Mouse (Mus musculus): ENCODE data around the gene Bckdk.
"Not testable (repeated sequence)": the region's sequence is repeated elsewhere in the genome, so short reads cannot be mapped to it uniquely, and the experiment has no call there.

Gene Bckdk

DNA sequence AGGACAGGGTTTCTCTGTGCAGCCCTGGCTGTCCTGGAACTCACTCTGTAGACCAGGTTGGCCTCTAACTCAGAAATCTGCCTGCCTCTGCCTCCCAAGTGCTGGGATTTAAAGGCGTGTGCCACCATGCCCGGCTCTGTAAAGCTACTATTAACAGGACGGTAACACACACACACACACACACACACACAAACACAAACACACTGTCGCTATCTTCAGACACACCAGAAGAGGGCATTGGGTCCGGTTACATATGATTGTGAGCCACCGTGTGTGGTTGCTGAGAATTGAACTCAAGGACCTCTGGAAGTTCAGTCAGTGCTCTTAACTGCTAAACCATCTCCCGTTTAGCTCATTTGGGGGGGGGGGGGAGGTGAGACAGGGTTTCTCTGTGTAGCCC, 8.0 kb upstream of the Bckdk start:
- DNase-seq (ENCODE audit: low spot score) = not testable (repeated sequence)

DNA sequence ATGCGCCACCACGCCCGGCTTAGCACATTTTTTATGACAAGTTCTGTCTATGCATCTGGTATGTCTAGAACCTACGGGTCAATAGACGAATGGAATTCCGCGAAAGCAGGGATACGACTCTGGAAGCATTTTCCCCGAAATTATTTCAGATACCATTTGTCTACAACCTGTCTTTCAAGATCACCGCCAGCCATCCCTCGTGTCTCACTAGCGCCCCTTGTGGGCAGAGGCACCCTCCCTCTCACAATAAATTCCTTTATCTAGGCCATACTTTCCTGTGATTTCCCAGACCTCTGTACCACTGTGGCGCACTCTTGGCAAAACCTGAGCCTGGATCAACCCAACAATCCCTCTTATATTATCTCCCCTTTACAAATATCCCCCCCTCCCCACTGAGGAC, 7.5 kb upstream of the Bckdk start:
- DNase-seq (ENCODE audit: low spot score) = peak; percentile 65

DNA sequence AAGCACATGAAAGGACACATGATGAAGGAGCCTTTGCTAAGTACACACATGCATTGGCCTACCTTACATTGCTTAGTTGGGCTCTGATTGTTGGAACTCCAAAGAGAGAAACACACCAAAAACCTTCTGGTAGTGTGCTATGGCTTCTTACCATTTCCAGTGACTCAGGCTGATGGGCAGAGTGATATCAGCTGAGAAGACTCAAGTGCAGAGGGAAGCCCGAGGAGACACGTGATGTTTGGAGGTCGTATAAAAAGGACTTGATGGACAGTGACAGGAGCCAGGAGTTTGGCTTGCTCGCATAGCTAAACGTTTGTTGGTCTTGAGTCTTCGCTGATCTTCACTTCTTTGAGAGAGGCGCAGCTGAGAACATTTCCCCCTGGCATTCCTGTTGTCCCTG, 6.3 kb upstream of the Bckdk start:
- no peak for DNase-seq (ENCODE audit: low spot score)

DNA sequence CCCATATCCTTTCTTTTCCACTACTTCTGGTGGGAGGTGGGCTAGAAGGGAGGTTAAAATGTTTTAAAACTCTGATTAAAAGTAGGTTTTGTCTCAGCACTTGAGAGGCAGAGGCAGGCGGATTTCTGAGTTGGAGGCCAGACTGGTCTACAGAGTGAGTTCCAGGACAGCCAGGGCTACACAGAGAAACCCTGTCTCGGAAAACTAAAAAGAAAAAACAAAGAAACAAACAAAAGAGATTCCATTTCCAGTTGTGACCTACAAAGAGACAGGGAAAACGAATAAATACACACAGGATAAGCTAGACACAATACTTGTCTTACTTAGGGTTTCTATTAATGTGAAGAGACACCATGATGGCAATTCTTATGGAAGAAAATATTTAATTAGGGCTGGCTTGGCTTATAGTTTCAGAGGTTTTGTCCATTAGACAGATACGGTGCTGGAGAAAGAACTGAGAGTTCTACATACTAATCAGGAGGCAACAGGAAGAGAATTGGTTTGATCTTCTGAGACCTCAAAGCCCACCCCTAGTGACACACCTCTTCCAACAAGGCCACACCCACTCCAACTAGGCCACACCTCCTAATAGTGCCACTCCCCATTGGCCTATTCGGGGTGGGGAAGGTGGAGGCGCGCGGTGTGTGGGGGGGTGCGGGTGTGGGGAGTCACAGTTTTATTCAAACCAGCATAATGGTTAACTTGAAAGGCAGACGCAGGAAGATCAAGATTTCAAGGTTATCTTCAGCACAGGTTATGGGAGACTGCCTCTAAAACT, 5.5 kb upstream of the Bckdk start:
- DNase-seq (ENCODE audit: low spot score) = peak; percentile 72

DNA sequence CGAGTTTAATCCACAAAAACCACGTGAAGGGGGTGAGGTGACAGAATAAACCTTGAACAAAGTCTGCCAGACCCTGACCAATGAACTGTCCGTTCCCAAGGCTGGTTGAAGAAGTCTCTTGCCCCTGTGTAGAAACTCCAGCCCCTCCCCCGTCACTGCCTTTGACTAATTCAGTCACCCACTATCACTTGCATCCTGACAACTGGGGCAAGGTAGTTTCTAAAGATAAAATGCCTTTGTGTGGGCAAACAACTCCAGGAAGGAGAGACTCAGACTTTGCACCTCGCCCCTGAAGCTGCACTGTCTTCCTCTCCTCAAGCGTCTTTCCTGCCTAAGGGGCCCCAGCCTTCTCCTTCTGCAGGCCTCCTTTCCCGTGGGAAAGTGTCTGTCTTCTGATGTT, 3.9 kb upstream of the Bckdk start:
- DNase-seq (ENCODE audit: low spot score) = no peak

DNA sequence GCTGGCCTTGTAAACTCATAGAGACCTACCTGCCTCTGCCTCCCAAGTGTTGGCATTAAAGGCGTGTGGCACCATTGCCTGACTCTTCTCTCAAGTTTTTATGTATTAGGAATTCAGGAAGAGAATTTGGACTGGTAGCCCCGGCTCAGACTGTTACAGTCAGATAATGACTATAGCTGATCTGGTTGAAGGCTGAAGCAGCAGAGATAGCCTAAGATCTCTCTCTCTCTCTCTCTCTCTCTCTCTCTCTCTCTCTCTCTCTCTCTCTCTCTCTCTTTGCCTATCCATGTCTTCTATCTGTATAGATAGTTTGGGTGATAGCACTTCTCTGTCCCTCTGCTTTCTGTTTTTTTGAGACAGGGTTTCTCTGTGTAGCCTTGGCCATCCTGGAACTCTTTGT, 2.1 kb upstream of the Bckdk start:
- DNase-seq (ENCODE audit: low spot score) = no peak

DNA sequence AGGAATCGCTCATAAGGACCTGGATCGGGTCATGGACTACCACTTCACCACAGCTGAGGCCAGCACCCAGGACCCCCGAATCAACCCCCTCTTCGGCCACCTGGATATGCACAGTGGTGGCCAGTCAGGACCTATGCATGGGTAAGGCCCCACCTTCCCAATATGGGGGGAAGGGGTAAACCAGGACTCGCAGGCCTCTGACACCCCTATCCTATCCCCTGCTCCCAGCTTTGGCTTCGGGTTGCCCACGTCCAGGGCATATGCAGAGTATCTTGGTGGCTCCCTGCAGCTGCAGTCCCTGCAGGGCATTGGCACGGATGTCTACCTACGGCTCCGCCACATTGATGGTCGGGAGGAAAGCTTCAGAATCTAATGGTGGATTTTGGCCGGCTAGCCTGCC, 4.1 kb downstream of the Bckdk start:
- no peak for DNase-seq (ENCODE audit: low spot score)

DNA sequence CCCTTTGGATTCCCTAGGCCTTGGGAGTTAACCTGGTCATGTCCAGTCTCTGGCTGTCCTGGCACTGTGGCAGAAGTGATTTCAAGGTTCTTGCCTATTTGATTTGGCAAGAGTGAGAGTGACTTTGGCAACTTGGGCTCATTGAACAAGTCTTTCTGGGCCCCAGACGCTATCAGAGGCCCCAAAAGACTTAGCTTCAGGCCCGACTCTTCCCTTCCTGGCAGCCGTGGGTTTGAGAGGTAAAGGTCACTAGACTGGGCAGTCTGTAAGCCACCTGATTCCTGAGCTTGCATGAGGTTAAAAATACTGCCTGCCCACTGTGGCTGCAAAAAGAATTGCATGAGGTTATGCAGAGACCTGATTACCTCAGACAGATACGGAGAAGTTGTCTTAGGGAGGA, 4.8 kb downstream of the Bckdk start:
- no peak for DNase-seq (ENCODE audit: low spot score)

DNA sequence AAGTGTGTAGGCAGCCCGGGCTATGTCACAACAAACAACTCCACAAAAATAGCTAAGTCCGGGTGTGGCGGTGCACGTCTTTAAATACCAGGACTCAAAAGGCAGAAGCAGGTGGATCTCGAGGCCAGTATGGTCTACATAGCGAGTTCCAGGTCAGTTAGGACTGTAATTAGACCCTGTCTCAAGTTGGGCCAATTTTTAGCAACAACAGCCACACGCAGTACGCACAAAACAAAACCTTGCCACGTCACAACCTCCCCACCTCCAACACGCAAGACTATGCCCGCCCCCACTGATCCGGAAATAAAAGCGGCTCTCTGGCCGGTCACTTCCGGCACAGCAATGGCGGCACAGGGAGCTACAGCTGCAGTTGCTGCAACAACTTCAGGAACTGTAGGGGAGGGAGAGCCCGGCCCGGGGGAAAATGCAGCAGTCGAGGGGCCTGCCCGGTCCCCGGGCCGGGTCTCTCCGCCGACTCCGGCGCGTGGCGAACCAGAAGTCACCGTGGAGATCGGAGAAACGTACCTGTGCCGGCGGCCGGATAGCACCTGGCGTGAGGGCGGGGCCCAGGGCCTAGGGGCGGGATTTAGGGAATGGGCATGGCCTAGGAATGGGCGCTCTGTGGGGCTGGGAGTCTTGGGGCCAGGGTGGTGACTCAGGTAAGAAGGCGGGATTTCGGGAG, 8.4 kb downstream of the Bckdk start, which contains the start of gene Kat8:
TSS of gene Kat8 (plus strand) at position 327 of the 682 bp plus-strand sequence.
- DNase-seq (ENCODE audit: low spot score) = peak; percentile 87

DNA sequence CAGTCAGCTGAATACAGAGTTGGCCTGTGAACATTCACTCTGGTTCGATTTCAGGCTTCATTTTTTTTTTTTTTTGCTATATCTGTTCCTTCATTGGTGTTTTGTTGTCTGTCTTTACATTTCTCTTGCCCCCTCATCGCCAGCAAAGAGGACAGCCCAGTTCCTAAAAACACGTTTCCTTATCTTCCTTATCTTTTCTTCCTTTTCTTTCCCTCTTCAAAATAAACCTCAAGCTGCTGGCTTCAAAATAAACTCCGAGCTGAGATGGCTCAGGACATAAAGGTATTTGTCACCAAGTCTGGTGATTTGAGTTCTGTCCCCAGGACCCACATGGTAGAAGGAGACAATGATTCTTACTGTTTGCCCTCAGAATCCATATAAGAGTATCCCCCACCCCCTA, 9.1 kb downstream of the Bckdk start:
- no peak for DNase-seq (ENCODE audit: low spot score)

DNA sequence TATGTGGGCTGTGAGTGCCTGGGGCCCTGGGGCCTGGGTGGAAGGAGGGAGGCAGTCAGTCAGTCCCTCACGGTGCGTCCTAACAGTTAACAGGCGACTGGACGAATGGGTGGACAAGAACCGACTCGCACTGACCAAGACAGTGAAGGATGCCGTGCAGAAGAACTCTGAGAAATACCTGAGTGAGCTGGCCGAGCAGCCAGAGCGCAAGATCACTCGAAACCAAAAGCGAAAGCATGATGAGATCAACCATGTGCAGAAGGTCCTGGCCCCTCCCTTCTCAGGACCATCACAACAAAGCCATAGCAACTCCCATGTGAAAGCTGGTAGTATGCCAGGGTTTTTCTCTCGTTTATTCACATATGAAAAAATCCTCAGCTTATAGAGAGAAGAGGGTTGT, 11.4 kb downstream of the Bckdk start:
- no peak for DNase-seq (ENCODE audit: low spot score)

DNA sequence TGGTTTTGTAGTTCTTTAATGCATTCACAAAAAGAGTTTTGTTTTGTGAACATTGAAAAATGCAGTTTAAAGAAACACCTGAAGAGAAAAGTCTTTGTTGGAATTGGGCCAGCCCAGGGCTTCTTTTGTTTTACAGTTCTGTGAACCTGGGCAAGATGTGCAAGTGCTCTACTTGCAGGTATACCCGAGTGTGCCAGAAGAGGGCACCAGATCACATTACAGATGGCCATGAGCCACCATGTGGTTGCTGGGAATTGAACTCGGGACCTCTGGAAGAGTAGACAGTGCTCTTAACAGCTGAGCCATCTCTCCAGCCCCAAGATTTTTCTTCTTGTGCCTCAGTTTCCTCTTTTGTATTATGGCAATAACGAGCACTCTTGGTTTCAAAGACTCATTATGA, 14.3 kb downstream of the Bckdk start:
- DNase-seq (ENCODE audit: low spot score) = peak; percentile 65

DNA sequence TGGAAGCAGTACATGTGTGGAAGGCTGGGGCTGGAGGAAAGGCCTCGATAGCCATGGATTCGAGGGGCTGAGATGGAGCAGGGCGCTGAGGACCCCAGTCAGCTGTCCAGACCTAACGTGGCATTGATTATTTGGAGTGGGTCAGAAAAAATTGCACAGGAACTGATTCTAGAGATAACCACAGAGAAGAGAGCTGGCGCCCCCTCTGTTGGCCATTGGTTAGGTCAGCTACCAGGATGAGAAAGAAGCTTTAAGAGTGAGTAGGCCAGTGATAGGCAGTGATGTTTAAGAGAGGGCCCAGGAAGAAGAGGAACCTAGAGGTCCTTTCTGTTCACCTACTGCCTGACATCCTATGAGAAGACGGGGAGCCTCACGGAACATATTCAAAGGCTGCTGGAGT, 15.4 kb downstream of the Bckdk start:
- DNase-seq (ENCODE audit: low spot score) = no peak

DNA sequence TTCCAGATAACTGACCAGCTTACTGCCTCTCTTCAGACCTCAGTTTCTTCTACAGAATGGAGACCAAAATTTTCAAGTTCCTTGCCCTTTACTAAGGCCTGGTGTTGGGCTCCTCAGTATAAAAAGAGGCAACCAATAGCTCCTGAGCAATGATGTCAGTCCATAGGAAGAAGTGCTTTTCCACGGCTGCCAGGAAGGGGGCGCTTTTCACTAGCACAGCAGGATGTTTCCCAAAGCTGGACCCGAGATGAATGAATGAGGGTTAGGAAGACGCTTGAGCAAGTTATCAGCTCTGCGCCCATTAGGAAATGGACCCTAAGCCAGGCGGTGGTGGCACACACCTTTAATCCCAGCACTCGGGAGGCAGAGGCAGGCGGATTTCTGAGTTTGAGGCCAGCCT, 17.6 kb downstream of the Bckdk start:
- DNase-seq (ENCODE audit: low spot score) = no peak

DNA sequence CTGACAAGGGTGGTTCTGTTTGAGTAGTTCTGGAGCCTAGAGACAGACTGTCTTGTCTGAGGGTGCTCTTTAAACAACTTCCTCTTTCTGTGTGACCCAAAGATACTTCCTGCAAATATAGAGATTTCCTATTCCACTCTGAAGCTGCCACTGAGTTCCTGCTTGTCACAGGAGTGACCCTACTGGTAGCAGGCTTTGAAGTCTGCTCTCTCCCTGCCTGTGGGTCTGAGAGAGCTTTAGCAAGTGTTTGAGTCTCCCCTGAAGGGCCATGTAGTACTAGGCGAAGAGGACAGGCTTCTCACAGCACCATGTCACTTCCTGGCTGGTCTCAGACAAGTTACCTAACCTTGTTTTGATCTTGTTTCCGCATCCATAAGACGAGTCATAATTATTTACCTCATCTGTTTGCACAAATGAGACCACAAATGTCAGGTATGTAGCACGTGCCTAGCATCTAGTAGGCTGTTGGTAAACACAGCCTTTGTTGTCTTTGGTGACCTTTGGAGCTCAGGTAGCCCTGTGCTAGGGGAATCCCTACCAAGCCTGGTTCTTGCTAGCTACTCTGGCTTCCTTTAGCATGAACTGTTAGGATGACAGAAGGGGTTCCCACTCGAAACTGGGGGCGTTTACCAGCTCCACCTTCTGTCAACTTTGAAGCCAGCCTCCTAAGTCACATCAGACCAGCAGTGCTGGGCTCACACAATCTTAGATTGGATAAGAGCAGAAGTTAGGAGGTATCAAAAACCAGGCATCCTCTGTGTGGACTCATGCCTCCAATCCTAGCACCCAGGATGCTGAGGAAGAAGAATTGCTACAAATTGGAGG, 18.8 kb downstream of the Bckdk start:
- peak; percentile 52 for DNase-seq (ENCODE audit: low spot score)

DNA sequence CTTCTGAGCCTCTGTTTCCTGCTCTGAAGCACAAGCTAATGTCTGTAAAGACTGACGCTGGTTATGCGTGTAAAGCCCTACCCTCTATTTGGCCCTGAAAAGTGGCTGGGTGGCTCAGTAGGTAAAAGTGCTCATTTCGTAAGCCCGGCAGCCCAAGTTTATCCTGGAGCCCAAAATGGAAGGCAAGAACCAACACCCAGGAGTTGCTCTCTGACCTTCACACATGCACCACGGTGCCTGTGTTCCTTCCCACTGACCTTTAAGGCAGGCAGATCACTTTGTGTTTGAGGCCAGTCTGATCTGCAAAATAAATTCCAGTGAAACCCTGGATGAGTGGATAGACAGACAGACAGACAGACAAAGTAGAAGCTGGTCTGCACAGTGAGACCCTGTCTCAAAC, 19.8 kb downstream of the Bckdk start:
- DNase-seq (ENCODE audit: low spot score) = no peak

DNA sequence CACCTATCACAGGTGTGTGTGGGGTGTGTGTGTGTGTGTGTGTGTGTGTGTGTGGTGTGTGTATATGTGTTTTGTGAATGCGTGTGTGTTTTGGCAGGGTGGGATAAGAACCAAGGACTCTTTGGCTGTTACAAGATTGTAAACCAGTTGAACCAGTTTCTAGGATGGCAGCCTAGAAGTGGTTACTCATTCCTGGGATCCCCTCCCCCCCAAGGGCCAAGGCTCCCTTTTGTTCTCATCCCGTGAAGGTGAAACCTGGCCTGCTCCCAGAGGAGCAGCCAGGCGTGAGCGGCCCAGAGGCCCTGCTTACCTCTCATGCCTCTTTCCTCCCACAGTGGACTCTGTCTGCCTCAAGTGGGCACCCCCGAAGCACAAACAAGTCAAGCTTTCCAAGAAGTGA, 21.4 kb downstream of the Bckdk start:
- DNase-seq (ENCODE audit: low spot score) = no peak

DNA sequence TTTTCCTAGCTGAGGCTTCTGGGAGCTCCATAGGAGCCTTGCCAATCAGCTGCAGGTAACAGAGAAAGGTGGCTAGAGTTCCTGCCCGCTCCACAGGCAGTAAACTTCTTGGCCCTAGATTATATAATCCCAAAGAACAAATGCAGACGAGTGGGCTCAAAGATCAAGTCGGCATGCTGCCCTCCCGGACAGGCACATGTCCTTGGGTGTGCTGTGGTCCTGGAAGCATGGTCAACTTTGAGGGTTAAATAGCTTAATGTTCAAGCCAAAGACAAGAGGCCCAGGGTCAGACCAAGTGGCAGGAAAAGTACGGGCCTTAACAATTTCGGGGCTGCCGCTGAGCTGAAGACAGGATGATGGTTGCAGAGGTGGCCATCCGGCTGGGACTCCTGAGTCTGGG, 22.2 kb downstream of the Bckdk start:
- no peak for DNase-seq (ENCODE audit: low spot score)

DNA sequence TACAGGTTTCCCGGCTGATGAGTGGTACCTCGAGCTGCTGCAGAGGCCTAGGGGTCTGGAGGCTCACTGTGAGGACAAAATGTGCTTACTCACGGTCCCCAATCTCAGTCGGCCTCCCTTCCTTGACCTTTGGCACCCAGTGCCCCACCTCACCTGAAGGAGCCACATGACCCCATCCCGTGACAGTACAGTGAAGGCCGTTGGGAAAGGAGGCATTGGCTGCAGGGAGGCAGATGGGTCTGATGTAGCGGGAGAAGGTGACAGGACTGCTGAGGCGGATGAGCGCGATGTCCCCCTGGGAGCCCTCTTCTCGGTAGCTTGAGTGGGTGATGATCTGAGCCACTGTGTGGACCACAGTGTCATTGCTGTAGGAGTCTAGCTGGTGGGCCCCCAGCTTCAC, 23.0 kb downstream of the Bckdk start:
- DNase-seq (ENCODE audit: low spot score) = no peak

DNA sequence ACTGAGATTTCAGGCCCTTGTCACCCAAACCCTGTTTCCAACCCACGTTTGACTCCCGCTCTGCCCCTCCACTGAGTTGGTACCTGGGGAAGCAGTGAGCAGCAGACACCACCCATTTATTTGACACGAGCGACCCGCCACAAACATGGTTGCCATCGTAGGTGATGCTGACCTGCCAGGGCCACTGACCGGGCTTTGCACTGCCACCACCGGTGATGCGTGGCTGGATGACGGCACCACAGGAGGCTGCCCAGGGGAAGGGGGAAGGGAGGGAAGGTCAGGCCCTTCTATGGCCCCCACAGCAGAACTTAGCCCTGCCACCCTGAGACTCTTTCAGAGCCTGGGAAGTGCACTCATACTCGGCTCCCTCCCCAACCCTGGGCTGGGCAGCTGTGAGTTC, 23.8 kb downstream of the Bckdk start:
- DNase-seq (ENCODE audit: low spot score) = no peak

DNA sequence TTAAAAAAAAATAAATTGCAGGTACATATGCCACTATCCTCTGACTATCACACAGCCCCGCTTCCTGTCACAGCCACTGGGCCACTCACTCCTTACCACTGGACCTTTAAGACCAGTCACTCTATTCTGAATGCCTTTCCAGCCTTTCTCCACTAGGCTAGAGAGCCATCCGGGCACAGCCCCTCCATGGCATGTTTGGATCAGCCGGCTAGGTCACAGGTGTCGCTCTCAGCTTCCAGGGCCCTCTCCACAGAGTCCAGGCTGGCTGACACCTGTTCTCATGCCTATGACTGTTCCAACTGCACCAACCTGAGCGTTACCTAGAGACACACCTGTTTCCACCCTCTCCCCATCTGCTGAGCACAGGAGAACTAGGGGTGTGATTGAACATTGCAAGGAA, 24.7 kb downstream of the Bckdk start:
- DNase-seq (ENCODE audit: low spot score) = no peak

DNA sequence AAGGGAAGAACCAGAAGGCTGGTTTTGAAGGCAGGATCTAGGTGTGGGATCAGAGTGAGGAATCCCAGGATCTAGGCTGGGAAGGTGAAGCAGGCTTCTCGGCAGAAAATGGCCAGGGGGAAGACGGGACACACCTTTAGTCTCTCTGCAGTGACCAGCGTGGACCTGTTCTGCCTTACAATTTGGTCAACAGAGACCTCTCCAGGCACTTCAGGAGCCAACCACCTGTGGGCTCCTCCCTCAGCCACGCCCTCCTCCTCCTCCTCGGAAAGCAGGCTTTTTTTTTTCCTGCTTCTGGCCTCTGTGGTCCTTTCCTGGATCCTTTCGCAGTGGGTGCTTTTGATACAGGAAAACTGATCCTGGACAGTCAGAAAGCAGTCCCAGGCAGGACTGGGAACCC, 26.0 kb downstream of the Bckdk start, which contains the start of gene Prss8:
TSS of gene Prss8 (minus strand) at position 182 of the 400 bp plus-strand sequence.
- no peak for DNase-seq (ENCODE audit: low spot score)

DNA sequence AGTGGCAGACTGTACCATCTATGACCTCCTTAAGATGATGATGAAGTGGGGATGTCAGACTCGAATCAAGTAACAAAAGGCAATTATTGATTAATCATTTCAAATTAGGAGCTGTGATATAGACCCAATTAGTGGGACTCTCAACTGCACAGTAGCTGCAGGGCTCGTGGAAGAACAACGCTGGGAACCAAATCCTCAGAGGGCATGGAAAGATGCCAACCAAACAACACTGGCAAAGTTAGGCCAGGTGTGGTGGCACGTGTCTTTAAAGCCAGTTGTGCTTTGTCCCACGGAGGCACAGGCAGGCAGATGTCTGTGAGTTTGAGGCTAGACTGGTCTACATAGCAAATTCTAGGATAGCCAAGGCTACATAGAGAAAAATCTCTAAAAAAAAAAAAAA, 26.8 kb downstream of the Bckdk start:
- no peak for DNase-seq (ENCODE audit: low spot score)
